Mouse (Mus musculus): ENCODE results near the gene Gm21789.
"Not testable (repeated sequence)": the region's sequence is repeated elsewhere in the genome, so short reads cannot be mapped to it uniquely, and the experiment has no call there.

The Gm21789 gene

DNA sequence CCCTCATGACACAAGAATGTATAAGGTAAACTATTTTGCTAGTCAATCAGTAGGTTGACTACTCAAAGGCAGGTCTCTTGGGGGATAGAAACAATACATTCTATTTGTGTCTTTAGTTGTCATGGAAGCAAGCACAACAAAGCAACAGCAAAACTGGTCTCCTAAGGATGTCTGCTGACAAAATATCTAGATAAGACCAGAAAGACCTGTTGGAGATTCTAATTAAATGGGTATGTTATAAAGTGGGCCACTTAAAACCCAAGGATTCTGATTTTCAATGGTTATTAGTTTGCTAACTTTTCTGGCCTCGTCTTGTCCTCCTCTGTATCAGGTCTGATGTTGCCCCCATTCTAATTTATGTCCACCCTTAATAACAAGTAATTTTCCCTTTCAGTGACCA lies at the start of gene Gm21789:
Gene Gm21789, plus strand, starts transcription at position 301 of the 400 bp plus-strand sequence.
- not testable (repeated sequence) for DNase-seq (ENCODE audit: low spot score)

DNA sequence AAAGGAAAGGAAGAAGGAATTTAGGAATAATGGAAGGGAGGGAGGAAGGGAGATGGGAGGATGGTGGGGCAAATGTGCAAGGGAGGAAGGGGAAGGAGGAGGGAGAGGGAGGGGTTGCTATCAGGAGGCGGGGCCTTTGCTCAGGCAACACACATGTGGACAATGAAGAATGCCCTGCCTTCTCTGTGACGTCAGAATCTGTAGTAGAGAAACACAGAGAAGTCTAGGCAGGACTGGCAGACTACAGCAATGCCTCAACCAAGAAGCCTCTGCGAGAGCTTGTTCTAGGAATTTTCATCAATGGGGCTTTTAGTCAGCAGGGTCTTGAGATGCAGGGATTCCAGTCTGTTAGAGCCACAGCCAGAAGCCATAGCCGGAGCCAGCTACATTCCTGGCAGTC lies 47.2 kb upstream of the Gm21789 start, which contains the start of gene Btbd35f30:
Gene Btbd35f30, plus strand, starts transcription at position 301 of the 400 bp plus-strand sequence.
- DNase-seq (ENCODE audit: low spot score) = not testable (repeated sequence)

DNA sequence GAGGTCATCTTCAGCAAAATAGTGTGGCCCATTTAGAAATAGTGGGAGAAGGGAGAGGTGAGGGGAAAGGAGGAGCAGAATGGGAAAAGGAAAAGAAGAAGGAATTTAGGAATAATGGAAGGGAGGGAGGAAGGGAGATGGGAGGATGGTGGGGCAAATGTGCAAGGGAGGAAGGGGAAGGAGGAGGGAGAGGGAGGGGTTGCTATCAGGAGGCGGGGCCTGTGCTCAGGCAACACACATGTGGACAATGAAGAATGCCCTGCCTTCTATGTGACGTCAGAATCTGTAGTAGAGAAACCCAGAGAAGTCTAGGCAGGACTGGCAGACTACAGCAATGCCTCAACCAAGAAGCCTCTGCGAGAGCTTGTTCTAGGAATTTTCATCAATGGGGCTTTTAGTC lies 32.0 kb downstream of the Gm21789 start, which contains the start of gene Btbd35f5:
Gene Btbd35f5, plus strand, starts transcription at position 301 of the 400 bp plus-strand sequence.
- not testable (repeated sequence) for DNase-seq (ENCODE audit: low spot score)

Measured in spleen, adult 12 weeks (tissue).